Mouse (Mus musculus): Measurements from ENCODE around the gene Zswim4.

Gene Zswim4

GRCm38 (mm10) chr8:84200652-84201544 is 36.0 kb downstream of the Zswim4 start:
- DNase-seq (ENCODE audit: low read depth in 2 of 2, low spot score in 2 of 2) = peak in 1 of 2 experiments; percentile 24

- DNase-seq (ENCODE audit: low read depth in 2 of 2, low spot score in 2 of 2) = no peak
Measured at GRCm38 (mm10) chr8:84200126-84200555, 36.7 kb downstream of the Zswim4 start.

GRCm38 (mm10) chr8:84199348-84200125 is 37.3 kb downstream of the Zswim4 start:
- peak in 1 of 2 experiments; percentile 25 for DNase-seq (ENCODE audit: low read depth in 2 of 2, low spot score in 2 of 2)

- DNase-seq (ENCODE audit: low read depth in 2 of 2, low spot score in 2 of 2) = no peak
Measured at GRCm38 (mm10) chr8:84198871-84199270, 38.0 kb downstream of the Zswim4 start.

GRCm38 (mm10) chr8:84197922-84198774 is 38.7 kb downstream of the Zswim4 start:
- peak; percentile 100 for DNase-seq (ENCODE audit: low read depth in 2 of 2, low spot score in 2 of 2)

GRCm38 (mm10) chr8:84197141-84197921 is 39.5 kb downstream of the Zswim4 start:
- peak; percentile 73 to 87 for DNase-seq (ENCODE audit: low read depth in 2 of 2, low spot score in 2 of 2)

GRCm38 (mm10) chr8:84194224-84194743 is 42.6 kb downstream of the Zswim4 start:
- no peak for DNase-seq (ENCODE audit: low read depth in 2 of 2, low spot score in 2 of 2)

- DNase-seq (ENCODE audit: low read depth in 2 of 2, low spot score in 2 of 2) = no peak
Measured at GRCm38 (mm10) chr8:84193566-84193965, 43.3 kb downstream of the Zswim4 start.

- no peak for DNase-seq (ENCODE audit: low read depth in 2 of 2, low spot score in 2 of 2)
Measured at GRCm38 (mm10) chr8:84193161-84193560, 43.7 kb downstream of the Zswim4 start.

- peak in 1 of 2 experiments; percentile 41 for DNase-seq (ENCODE audit: low read depth in 2 of 2, low spot score in 2 of 2)
Measured at GRCm38 (mm10) chr8:84192555-84192954, 44.3 kb downstream of the Zswim4 start.

- DNase-seq (ENCODE audit: low read depth in 2 of 2, low spot score in 2 of 2) = no peak
Measured at GRCm38 (mm10) chr8:84192023-84192422, 44.8 kb downstream of the Zswim4 start.

GRCm38 (mm10) chr8:84190191-84190867 is 46.5 kb downstream of the Zswim4 start:
- DNase-seq (ENCODE audit: low read depth in 2 of 2, low spot score in 2 of 2) = peak in 1 of 2 experiments; percentile 28

- no peak for DNase-seq (ENCODE audit: low read depth in 2 of 2, low spot score in 2 of 2)
Measured at GRCm38 (mm10) chr8:84189603-84190002, 47.3 kb downstream of the Zswim4 start.

GRCm38 (mm10) chr8:84188671-84189070 is 48.2 kb downstream of the Zswim4 start:
- no peak for DNase-seq (ENCODE audit: low read depth in 2 of 2, low spot score in 2 of 2)

GRCm38 (mm10) chr8:84187065-84187755 is 49.6 kb downstream of the Zswim4 start:
- DNase-seq (ENCODE audit: low read depth in 2 of 2, low spot score in 2 of 2) = peak; percentile 79 to 84

GRCm38 (mm10) chr8:84186547-84186946 is 50.3 kb downstream of the Zswim4 start:
- DNase-seq (ENCODE audit: low read depth in 2 of 2, low spot score in 2 of 2) = peak; percentile 72 to 82

- no peak for DNase-seq (ENCODE audit: low read depth in 2 of 2, low spot score in 2 of 2)
Measured at GRCm38 (mm10) chr8:84185117-84185516, 51.7 kb downstream of the Zswim4 start, which contains the start of gene Nanos3. Nanos3 (minus strand) TSS chr8:84185217.

Measured in CD8-positive naive resting alpha-beta T cell, adult 2 months (primary cell).